Mouse (Mus musculus): ENCODE measurements at regions not wholly inside any gene's neighbourhood (a gene's known extent, or its start where the extent isn't known, plus 50 kb on each side); places are given as distances from the start of the nearest gene placed in this dataset.

GRCm38 (mm10) chr12:68871259-68871658 lies 287.7 kb downstream of the Rps29 start:
- DNase-seq = no peak

- DNase-seq = no peak
Measured at GRCm38 (mm10) chr12:68862991-68863356, 296.0 kb downstream of the Rps29 start.

GRCm38 (mm10) chr12:68862313-68862990 lies 296.5 kb downstream of the Rps29 start:
- DNase-seq = peak; percentile 10

GRCm38 (mm10) chr12:68860332-68860731 lies 298.7 kb downstream of the Rps29 start:
- peak; percentile 21 to 22 for DNase-seq

- DNase-seq = no peak
Measured at GRCm38 (mm10) chr12:68849616-68850140, 309.3 kb downstream of the Rps29 start.

GRCm38 (mm10) chr12:68840815-68841214 lies 318.2 kb downstream of the Rps29 start:
- no peak for DNase-seq

GRCm38 (mm10) chr12:68840156-68840555 lies 318.8 kb downstream of the Rps29 start:
- DNase-seq = no peak

- no peak for DNase-seq
Measured at GRCm38 (mm10) chr12:68836023-68836422, 323.0 kb downstream of the Rps29 start.

- DNase-seq = no peak
Measured at GRCm38 (mm10) chr12:68833914-68834313, 325.1 kb downstream of the Rps29 start.

- no peak for DNase-seq
Measured at GRCm38 (mm10) chr12:68829404-68829803, 329.6 kb downstream of the Rps29 start.

- no peak for DNase-seq
Measured at GRCm38 (mm10) chr12:68827549-68828249, 331.3 kb downstream of the Rps29 start.

- no peak for DNase-seq
Measured at GRCm38 (mm10) chr12:68794396-68794795, 364.6 kb downstream of the Rps29 start.

GRCm38 (mm10) chr12:68783636-68784035 lies 375.4 kb downstream of the Rps29 start:
- DNase-seq = no peak

GRCm38 (mm10) chr12:68775503-68775902 lies 383.5 kb downstream of the Rps29 start:
- no peak for DNase-seq

- DNase-seq = no peak
Measured at GRCm38 (mm10) chr12:68774800-68775199, 384.2 kb downstream of the Rps29 start.

- no peak for DNase-seq
Measured at GRCm38 (mm10) chr12:68758263-68759020, 400.5 kb downstream of the Rps29 start.

- peak in 1 of 2 experiments; percentile 2 for DNase-seq
Measured at GRCm38 (mm10) chr12:68728882-68729281, 430.1 kb downstream of the Rps29 start.

- no peak for DNase-seq
Measured at GRCm38 (mm10) chr12:68718946-68719345, 440.0 kb downstream of the Rps29 start.

GRCm38 (mm10) chr12:68694275-68695267 lies 464.4 kb downstream of the Rps29 start:
- DNase-seq = no peak

- peak; percentile 33 to 38 for DNase-seq
Measured at GRCm38 (mm10) chr12:68688262-68688661, 470.7 kb downstream of the Rps29 start.

GRCm38 (mm10) chr12:68683897-68684296 lies 475.1 kb downstream of the Rps29 start:
- DNase-seq = no peak

- DNase-seq = no peak
Measured at GRCm38 (mm10) chr12:68683176-68683575, 475.8 kb downstream of the Rps29 start.

Measured in kidney, postnatal 4 days (tissue).